Mouse (Mus musculus): ENCODE results near the gene Gnl1.

GRCm38 (mm10) chr17:36018979-36019378 lies 39.3 kb downstream of the Gnl1 start:
- TF ChIP-seq EP300 (IDR thresholded peaks at IDR 0.05; ENCODE audit: low read length) (no peak), CTCF (conservative IDR thresholded peaks at IDR 0.05 in 1 of 2, IDR thresholded peaks at IDR 0.05 in 1 of 2; ENCODE audit: low read depth in 2 of 2, low read length in 2 of 2) (no peak), POLR2A (IDR thresholded peaks at IDR 0.05; ENCODE audit: low read depth, low read length) (no peak), BHLHE40 (IDR thresholded peaks at IDR 0.05; ENCODE audit: low read depth, low read length) (no peak), NRF1 (IDR thresholded peaks at IDR 0.05; ENCODE audit: low read depth, low read length) (no peak), NELFE (IDR thresholded peaks at IDR 0.05; ENCODE audit: low read depth, low read length) (no peak), RAD21 (IDR thresholded peaks at IDR 0.05; ENCODE audit: low read depth, low read length) (no peak), ZMIZ1 (IDR thresholded peaks at IDR 0.05; ENCODE audit: low read depth, low read length) (no peak)
